Mouse (Mus musculus): ENCODE results near the gene Rin2. TPM values are rescaled to one million over a fixed set of nuclear protein-coding genes. Genes with fewer than 3 reads are reported as not detected.

Gene Rin2
- polyA plus RNA-seq, 1 experiment from 2014 or later: 16.0 TPM

GRCm38 (mm10) chr2:145808667-145809066 is 133.7 kb downstream of the Rin2 start:
- H3K4me3 ChIP-seq: no peak overlapping the region
- H3K36me3 ChIP-seq: no peaks in the 10 kb centered on the region
- no peak for DNase-seq (ENCODE audit: low spot score)
- no peaks in the 10 kb centered on the region for H3K9me3 ChIP-seq
- H3K27me3 ChIP-seq (ENCODE audit: insufficient read depth, poor library complexity, severe bottlenecking): no peaks in the 10 kb centered on the region
- no peaks in the 10 kb centered on the region for H3K4me1 ChIP-seq (replicated peaks)
- H3K27ac ChIP-seq: no peak overlapping the region
- 92% methylated on average over 6 of the region's 6 CpGs for WGBS

DNA sequence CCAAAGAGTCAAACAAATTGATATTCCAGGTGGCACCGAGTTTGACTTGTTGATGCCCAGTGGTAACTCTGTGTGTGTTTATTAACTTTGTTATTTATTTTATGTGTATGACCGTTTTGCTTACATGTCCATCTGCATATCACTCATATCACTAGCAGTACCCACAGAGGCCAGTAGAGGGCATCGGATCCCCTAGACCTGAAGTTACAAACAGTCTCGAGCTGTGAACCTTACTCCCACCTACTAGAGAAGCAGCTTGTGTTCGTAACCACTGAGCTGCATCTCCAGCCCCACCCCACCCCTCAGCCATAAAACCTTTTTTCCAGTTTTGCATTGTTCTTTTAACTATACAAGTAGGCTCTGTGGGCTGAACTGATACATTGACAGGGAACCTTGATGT is 135.7 kb downstream of the Rin2 start:
- WGBS: 51% methylated on average over 5 of the region's 5 CpGs
- Histone ChIP-seq H3K27me3 (ENCODE audit: insufficient read depth, poor library complexity, severe bottlenecking) (no peaks in the 10 kb centered on the region), H3K27ac (no peak overlapping the region), H3K4me1 (replicated peaks) (no peaks in the 10 kb centered on the region), H3K9me3 (peaks cover 5% of the 10 kb centered on the region; the same call in 1 of the 2 replicates), H3K4me3 (no peak overlapping the region), H3K36me3 (no peaks in the 10 kb centered on the region)
- DNase-seq (ENCODE audit: low spot score): peak; percentile 35

- H3K9me3 ChIP-seq: peaks cover 21% of the 10 kb centered on the region
- no peaks in the 10 kb centered on the region for H3K27me3 ChIP-seq (ENCODE audit: insufficient read depth, poor library complexity, severe bottlenecking)
- no peak overlapping the region for H3K4me3 ChIP-seq
- H3K36me3 ChIP-seq: peaks cover 7% of the 10 kb centered on the region
- no peaks in the 10 kb centered on the region for H3K4me1 ChIP-seq (replicated peaks)
- WGBS: 81% methylated on average over 1 of the region's 1 CpGs
- no peak for DNase-seq (ENCODE audit: low spot score)
- no peak overlapping the region for H3K27ac ChIP-seq
Measured at GRCm38 (mm10) chr2:145812818-145813217, 137.8 kb downstream of the Rin2 start.

GRCm38 (mm10) chr2:145817195-145817594 is 142.2 kb downstream of the Rin2 start:
- no peak overlapping the region for H3K4me3 ChIP-seq
- peaks cover 21% of the 10 kb centered on the region for H3K9me3 ChIP-seq
- H3K4me1 ChIP-seq (replicated peaks): no peaks in the 10 kb centered on the region
- 81% methylated on average over 5 of the region's 5 CpGs for WGBS
- H3K36me3 ChIP-seq: peaks cover 7% of the 10 kb centered on the region
- H3K27me3 ChIP-seq (ENCODE audit: insufficient read depth, poor library complexity, severe bottlenecking): no peaks in the 10 kb centered on the region
- no peak overlapping the region for H3K27ac ChIP-seq
- no peak for DNase-seq (ENCODE audit: low spot score)

DNA sequence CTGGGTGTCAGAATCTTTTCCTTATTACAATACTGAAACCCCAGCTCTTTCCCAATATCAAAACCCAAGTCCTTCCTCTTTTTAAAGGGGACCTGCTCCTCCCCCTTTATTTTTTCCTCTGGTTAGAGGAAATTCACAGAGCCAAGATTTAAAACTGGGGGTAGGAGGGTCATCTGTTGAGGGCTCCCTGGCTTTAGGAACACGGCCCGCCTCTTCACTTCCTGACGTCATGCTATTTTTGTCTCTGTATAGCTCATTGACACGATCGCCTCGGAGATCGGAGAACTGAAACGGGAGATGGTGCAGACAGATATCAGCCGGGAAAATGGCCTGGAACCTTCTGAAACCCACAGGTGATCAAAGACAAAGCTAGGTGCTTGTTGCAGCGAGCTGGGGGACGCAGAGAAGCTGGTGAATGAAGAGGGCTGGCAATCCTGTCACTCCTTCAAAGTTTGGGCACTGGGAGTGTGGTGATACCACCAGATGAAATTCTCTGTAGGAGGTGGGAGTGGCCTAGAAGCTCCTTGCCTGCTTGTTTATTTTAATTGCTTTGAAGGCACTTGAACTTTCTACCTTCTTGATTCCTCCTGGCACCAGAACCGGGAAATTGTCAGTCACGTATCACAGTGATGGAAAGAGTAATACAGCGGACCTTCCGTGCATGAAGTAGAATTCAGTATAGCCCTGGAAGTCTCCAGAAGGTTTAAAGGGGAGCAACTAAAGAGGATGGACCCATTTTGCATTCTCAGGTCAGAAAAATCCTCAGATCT is 147.2 kb downstream of the Rin2 start:
- 0 out of 2 replicates have a peak, but pooled peaks cover 3% of the 10 kb centered on the region for H3K4me1 ChIP-seq (replicated peaks)
- 83% methylated on average over 15 of the region's 15 CpGs for WGBS
- no peak overlapping the region for H3K27ac ChIP-seq
- DNase-seq (ENCODE audit: low spot score): no peak
- H3K27me3 ChIP-seq (ENCODE audit: insufficient read depth, poor library complexity, severe bottlenecking): no peaks in the 10 kb centered on the region
- H3K36me3 ChIP-seq: peaks cover under 1% of the 10 kb centered on the region; the same call in 1 of the 2 replicates
- H3K4me3 ChIP-seq: no peak overlapping the region
- H3K9me3 ChIP-seq: peaks cover 1% of the 10 kb centered on the region; the same call in 1 of the 2 replicates

DNA sequence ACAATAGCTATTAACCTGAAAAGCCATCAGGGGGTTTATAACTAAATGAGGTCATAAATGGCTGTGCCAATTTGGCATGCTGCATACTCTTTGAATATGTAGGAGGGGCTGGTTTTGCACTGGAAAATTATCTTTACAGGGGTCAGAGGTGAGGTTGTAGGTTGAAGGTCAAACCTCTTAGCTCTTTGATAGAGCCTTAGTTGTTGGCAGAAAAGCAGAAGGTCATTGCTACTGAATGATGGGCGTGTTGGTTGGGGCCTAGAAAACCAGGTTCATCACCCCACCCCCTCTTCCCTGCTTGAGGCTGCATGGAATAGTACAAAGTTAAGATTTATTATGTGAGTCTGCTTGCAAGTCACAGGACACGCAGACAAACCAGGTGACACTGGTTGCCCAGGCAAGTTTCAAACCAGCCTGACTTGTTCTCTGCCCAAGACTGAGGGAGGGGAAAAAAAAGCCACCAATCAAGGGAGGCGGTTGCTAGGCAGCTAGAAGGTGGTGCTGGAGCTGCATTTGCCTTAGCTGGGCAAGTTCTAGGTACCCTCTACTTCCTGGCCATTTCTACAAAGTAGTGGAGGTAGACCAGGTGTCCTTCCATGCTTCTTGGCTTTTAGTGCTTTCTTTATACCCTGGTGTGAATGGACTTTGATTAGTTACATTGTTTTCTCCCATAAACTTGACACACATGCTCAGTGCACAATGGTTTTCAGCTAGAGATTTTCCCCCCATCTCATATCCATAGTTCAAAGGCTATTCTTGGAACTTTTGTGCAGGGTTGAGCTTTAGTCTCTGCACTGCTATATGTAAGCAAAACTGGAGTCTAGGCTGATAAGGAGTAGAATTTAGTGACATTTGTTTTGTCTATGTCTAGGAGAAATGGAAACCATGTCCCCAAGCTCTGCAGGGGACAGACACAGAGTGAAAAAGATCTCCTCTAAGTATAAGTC is 148.0 kb downstream of the Rin2 start:
- no peak for DNase-seq (ENCODE audit: low spot score)
- 77% methylated on average over 3 of the region's 3 CpGs for WGBS
- Histone ChIP-seq H3K4me1 (replicated peaks) (0 out of 2 replicates have a peak, but pooled peaks cover 3% of the 10 kb centered on the region), H3K36me3 (no peaks in the 10 kb centered on the region), H3K27me3 (ENCODE audit: insufficient read depth, poor library complexity, severe bottlenecking) (no peaks in the 10 kb centered on the region), H3K4me3 (no peak overlapping the region), H3K27ac (no peak overlapping the region), H3K9me3 (no peaks in the 10 kb centered on the region)

DNA sequence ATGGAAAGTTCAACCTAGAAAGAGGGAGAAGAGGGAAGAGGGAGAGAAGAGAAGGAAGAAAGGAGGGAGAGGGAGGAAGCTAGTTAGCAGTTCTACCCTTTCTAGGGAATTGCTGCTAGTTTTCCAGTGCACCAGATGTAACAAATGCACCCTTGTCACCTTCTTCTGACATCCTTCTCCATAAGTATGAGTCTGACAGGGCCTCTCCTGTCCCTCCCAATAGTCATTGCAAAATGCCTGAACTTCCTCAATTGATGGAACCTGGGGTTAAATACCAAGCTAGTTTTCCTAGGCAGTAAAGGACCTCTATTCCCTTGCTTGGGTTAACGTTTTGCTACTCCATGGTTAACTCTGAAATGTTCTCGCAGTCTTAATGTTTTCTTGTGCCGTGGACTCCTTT is 149.7 kb downstream of the Rin2 start:
- no peak for DNase-seq (ENCODE audit: low spot score)
- no peaks in the 10 kb centered on the region for H3K9me3 ChIP-seq
- 0 out of 2 replicates have a peak, but pooled peaks cover 3% of the 10 kb centered on the region for H3K4me1 ChIP-seq (replicated peaks)
- H3K36me3 ChIP-seq: no peaks in the 10 kb centered on the region
- no peaks in the 10 kb centered on the region for H3K27me3 ChIP-seq (ENCODE audit: insufficient read depth, poor library complexity, severe bottlenecking)
- H3K4me3 ChIP-seq: no peak overlapping the region
- H3K27ac ChIP-seq: no peak overlapping the region
- 93% methylated on average over 3 of the region's 3 CpGs for WGBS

GRCm38 (mm10) chr2:145825221-145825620 is 150.2 kb downstream of the Rin2 start:
- 0 out of 2 replicates have a peak, but pooled peaks cover 3% of the 10 kb centered on the region for H3K4me1 ChIP-seq (replicated peaks)
- no peak overlapping the region for H3K4me3 ChIP-seq
- no peak overlapping the region for H3K27ac ChIP-seq
- DNase-seq (ENCODE audit: low spot score): no peak
- no peaks in the 10 kb centered on the region for H3K27me3 ChIP-seq (ENCODE audit: insufficient read depth, poor library complexity, severe bottlenecking)
- H3K9me3 ChIP-seq: no peaks in the 10 kb centered on the region
- no peaks in the 10 kb centered on the region for H3K36me3 ChIP-seq
- WGBS: 98% methylated on average over 10 of the region's 10 CpGs

- Histone ChIP-seq H3K4me3 (no peak overlapping the region), H3K36me3 (no peaks in the 10 kb centered on the region), H3K27ac (no peak overlapping the region), H3K4me1 (replicated peaks) (peaks cover 14% of the 10 kb centered on the region), H3K9me3 (no peaks in the 10 kb centered on the region), H3K27me3 (ENCODE audit: insufficient read depth, poor library complexity, severe bottlenecking) (no peaks in the 10 kb centered on the region)
- WGBS: 85% methylated on average over 2 of the region's 2 CpGs
- DNase-seq (ENCODE audit: low spot score): no peak
Measured at GRCm38 (mm10) chr2:145827930-145828329, 152.9 kb downstream of the Rin2 start.

GRCm38 (mm10) chr2:145828603-145829002 is 153.6 kb downstream of the Rin2 start:
- WGBS: 95% methylated on average over 3 of the region's 3 CpGs

DNA sequence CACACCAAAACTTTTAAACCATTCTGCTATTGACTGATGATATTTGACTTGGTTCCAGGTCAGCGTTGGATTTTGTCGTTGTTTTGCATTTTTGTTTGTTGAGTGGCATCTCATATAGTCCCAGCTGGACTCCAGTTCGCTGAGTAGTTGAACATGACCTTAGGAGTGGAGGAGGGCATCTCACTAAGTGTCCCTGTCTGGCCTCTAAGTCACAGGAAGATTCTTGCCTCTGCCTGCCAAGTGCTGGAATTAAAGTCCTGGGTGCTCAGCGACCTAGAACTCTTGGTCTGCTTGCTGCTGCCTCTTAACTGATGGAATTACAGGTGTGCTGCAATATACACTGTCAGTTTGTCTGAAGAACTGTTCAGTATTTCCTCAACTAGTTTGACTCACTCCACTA is 154.2 kb downstream of the Rin2 start:
- Histone ChIP-seq H3K4me1 (replicated peaks) (peaks cover 16% of the 10 kb centered on the region), H3K27me3 (ENCODE audit: insufficient read depth, poor library complexity, severe bottlenecking) (no peaks in the 10 kb centered on the region), H3K36me3 (no peaks in the 10 kb centered on the region), H3K4me3 (no peak overlapping the region), H3K9me3 (no peaks in the 10 kb centered on the region), H3K27ac (no peak overlapping the region)
- 85% methylated on average over 4 of the region's 4 CpGs for WGBS
- no peak for DNase-seq (ENCODE audit: low spot score)

More at GRCm38 (mm10) chr2:145828603-145829002, 153.6 kb downstream of the Rin2 start:
- no peak overlapping the region for H3K27ac ChIP-seq
- H3K36me3 ChIP-seq: no peaks in the 10 kb centered on the region
- no peak for DNase-seq (ENCODE audit: low spot score)
- H3K9me3 ChIP-seq: no peaks in the 10 kb centered on the region
- H3K27me3 ChIP-seq (ENCODE audit: insufficient read depth, poor library complexity, severe bottlenecking): no peaks in the 10 kb centered on the region
- H3K4me1 ChIP-seq (replicated peaks): peaks cover 16% of the 10 kb centered on the region
- H3K4me3 ChIP-seq: no peak overlapping the region

- Histone ChIP-seq H3K27me3 (ENCODE audit: insufficient read depth, poor library complexity, severe bottlenecking) (no peaks in the 10 kb centered on the region), H3K4me1 (replicated peaks) (peaks cover 16% of the 10 kb centered on the region), H3K27ac (no peak overlapping the region), H3K36me3 (no peaks in the 10 kb centered on the region), H3K4me3 (no peak overlapping the region), H3K9me3 (no peaks in the 10 kb centered on the region)
- WGBS: 89% methylated on average over 3 of the region's 3 CpGs
- no peak for DNase-seq (ENCODE audit: low spot score)
Measured at GRCm38 (mm10) chr2:145830417-145830816, 155.4 kb downstream of the Rin2 start.
